Mouse (Mus musculus): Measurements from ENCODE around the gene 1700021F07Rik. TPM values are rescaled to one million over a fixed set of nuclear protein-coding genes. Genes with fewer than 3 reads are reported as not detected.
A peak's percentile ranks its signal among the peaks of the same experiment; 100 is the strongest.

1700021F07Rik gene
- not detected for total RNA-seq (2021)
- long read RNA-seq: 0 reads

DNA sequence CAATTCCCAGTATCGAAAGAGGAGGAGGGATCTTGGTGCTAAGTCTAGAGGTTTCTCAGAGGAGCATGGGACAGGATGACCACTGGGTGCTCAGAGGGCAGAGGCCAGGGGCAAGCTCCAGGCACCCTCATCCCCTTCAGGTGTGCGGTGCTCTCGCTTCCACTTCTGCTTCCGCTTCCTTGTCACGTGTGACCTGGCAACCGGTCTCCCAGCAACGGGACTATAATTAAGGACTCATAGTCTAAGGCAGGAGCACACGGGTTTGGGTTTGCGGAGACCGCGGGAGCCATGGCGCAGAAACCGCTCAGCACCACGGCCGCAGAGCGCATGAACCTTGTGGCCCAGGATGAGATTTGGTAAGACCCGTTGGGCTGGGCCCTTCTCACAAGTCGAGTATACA lies at the start of gene 1700021F07Rik:
Gene 1700021F07Rik, plus strand, starts transcription at position 211 of the 400 bp plus-strand sequence.
- DNase-seq (ENCODE audit: low spot score in 2 of 2): no peak

DNA sequence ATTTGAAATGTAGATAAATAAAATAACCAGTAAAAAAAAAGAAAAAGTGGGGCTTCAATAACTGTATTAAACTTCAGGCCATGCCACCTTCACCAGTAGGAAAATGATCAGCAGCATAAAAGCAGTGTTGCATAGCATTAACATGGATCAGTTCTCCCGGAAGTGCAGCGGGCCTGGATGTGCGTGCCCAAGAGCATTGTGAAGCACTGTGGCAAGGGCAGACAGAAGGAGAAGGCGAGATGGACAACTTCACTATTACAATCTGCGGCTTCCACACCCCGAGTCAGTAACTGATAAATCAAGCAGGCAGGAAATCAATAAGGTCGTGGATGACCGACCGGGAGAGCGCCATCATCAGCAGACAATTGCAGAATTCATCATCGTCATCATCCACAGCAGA lies 49.2 kb upstream of the 1700021F07Rik start:
- DNase-seq (ENCODE audit: low spot score in 2 of 2): no peak

DNA sequence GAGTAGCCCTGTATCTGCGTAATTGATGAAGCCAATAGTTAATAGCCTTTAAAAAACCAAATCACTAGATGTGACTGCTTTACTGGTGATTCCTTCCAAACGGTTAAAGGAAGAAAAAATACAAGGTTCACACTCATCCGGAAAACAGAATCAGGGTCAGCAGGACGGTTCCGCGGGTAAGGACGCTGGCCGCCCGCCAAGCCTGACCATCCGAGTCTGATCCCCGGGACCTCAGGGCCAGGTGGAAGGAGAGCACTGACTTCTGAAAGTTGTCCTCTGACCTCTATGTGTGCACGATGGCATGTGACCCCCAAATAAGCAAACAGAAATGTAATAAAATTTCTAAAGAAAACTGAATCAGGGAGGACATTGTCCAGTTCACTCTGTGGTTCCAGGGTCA lies 43.3 kb upstream of the 1700021F07Rik start:
- DNase-seq (ENCODE audit: low spot score in 2 of 2): no peak

DNA sequence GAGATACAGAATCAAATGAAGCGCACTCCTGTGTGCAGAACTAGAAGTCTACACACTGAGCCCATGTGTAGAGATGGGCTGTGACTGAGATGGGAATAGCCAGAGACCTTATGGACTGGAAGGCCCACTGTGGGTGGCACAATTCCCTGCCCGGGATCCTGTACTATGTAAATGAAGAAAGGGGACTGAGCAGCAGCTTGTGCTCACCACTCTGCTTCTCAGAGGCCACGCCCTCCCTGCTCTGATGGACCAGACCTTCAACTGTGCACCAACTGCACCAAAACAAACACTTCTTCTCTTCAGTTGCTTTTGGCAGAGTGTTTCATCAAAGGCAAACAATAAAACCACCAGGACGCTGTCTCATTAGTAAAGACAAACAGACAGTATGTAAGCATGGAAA lies 37.9 kb upstream of the 1700021F07Rik start:
- DNase-seq (ENCODE audit: low spot score in 2 of 2): no peak

DNA sequence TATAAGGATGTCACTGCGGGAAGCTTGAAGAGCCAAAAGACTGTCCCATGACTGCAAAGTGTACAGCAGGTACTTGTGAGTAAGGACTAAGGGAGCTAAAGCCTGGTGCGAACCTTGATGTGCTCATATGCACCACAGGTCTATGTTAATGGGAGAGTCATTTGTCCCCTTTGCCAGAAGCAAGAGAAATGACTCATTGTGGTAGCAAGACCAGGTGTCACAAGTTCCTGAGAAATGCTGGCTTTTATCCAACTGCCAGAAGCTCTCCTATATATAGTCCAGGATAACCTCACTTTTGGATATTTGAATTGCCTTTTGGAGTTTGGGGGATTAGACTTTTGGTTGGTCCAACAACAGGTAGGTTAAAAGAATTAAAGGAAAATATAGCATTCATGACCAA lies 22.8 kb upstream of the 1700021F07Rik start:
- no peak for DNase-seq (ENCODE audit: low spot score in 2 of 2)

DNA sequence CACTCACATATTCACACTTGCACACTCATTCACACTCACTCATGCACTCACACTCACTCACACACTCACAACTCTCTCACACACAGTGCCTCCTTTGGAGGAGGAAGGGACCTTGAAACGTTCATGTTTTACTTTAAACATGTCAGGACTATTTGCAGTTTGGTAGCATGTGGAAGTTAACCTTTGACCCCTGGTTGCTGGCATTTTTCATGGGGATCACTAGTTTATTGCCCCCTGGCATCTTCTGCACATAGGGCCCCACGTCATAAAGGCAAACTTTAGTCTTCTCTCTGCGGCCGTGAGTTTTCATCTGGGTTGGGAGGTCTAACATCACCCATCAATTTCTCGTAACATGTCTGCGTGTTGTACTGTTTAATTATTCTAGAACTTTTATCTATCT lies 8.4 kb upstream of the 1700021F07Rik start:
- DNase-seq (ENCODE audit: low spot score in 2 of 2): no peak

DNA sequence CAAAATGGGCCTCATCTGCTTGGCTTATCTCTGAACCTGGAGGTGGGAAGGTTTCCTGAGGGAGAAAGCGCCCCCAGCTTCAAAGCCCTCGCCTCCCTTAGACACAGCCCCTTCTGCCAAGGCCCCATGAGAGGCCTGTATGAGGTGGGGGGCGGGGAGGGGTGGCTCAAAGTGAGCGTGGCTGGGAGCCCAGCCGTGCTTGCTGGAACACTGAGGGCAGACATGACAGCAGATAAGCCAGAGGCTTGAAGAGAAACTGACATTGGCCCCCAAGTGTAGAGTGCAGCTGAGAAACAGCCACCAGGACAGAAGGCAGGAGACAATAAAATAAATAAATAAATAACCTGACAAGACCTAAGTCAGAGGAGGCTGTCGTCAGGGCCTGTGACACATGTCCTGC lies 7.2 kb upstream of the 1700021F07Rik start:
- DNase-seq (ENCODE audit: low spot score in 2 of 2): no peak

DNA sequence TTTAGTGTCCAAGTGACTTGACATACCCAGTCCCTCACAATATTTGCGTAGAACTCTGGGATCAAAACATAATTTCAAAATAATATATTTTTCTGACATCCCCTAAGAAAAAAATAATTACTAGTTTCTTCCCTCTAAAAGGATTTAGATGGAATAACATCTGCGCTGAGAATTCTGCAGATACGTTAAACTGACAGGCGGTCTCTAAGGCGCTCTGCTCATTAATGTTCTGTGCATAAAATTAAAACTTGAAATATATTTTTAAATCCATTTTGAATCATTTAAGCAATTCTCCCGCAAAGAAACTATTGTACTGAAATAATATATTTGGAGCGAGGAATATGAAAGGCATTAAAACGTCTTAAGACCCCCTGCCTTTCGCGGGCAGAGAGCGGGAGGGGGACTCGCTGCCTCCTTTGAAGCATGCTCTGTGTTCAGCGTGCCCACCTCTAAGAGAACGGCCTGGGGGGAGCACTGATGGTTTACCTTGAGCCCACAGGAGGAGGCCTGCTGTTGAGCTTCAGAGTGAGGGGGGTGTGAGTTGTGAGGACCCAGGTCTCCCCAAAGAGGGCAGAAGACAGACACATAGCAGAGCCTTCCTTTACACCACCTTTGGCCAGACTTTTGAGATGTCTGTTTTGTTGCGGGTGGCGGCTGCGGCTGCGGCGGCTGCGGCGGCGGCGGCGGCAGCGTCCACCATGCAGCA lies 6.1 kb upstream of the 1700021F07Rik start:
- no peak for DNase-seq (ENCODE audit: low spot score in 2 of 2)

DNA sequence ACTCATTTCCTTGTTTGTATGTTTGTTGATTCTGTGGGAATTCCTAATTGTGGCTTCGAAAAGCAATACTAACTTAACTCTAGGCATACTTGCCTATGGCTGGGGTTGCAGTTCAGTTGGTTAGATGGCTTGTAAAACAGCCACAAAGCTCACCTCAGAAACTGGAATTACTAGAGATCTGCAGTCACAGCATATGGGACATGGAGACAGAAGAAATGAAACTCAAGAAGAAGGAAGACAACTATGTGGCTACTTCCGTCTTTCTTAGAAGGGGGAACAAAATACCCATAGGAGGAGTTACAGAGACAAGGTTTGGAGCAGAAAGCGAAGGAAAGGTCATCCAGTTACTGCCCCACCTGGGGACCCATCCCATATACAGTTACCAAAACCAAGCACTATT lies 6.1 kb downstream of the 1700021F07Rik start:
- DNase-seq (ENCODE audit: low spot score in 2 of 2): no peak

DNA sequence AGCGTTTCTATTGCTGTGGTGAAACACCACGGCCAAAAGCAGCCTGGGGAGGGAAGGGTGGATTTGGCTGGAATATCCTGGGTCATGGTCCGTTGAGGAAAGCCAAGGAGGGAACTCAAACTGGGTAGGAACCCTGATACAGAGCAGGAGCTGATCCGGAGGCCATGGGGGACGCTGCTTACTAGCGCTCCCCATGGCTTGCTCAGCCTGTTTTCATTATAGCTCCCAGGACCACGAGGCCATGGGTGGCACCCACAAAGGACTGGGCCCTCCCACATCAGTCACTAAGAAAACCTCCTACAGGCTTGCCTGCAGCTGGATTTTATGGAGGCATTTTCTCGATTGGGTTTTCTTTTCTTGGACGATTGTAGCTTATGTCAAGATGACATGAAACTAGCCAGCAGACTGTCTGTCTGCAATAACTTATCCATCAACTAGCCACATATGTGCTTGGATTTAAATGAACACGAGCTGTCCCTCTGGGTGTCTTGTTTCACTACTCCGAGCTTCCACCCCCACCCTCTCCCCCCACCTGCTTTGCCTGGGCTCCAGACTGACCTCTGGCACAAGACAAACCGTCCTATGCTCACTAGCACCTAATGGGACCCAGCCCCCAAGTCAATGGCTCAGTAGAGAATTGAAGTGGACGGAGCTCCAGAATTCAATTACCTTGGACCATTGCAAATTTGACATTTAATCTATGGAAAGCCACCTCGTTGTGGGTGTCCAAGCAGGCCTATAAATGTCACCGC lies 10.5 kb downstream of the 1700021F07Rik start:
- DNase-seq (ENCODE audit: low spot score in 2 of 2): no peak

DNA sequence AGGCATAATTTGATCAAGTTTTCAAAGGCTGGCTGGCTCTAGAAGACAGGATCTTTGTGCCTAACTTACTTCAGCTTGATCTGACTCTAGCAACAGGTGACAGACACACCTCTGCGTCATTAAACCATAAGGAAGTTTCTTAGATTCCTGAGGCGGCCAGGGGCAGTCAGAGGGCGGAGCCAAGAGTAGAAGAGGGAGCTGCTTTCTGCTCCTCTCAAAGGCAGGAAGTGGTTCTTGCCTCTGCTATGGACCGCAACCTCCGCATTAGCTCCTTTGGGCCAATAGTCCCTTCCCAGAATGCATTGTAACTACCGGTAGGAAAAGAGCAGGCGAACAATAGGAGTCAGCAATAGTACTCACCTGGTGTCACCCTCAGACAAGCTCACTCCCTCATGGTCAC lies 12.2 kb downstream of the 1700021F07Rik start:
- no peak for DNase-seq (ENCODE audit: low spot score in 2 of 2)

DNA sequence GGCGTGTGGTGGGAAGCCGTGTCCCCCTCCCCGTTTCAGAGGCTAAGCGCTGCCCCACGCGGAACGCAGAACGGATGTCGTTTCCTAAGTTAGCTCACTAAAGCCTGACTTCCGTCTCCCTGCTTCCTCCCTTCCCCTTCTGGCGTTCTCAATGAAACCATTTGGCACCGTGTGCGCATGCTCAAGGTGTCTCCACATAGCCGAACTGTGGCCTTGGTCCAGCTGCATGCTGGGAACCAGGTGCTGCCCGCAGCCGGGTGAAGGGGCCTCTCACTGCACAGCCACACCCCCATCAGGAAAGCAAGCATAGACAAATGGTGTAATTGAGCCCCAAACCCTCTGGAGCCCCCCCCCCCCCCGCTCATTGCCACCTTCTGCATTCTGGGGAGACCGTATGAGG lies 13.0 kb downstream of the 1700021F07Rik start:
- no peak for DNase-seq (ENCODE audit: low spot score in 2 of 2)

DNA sequence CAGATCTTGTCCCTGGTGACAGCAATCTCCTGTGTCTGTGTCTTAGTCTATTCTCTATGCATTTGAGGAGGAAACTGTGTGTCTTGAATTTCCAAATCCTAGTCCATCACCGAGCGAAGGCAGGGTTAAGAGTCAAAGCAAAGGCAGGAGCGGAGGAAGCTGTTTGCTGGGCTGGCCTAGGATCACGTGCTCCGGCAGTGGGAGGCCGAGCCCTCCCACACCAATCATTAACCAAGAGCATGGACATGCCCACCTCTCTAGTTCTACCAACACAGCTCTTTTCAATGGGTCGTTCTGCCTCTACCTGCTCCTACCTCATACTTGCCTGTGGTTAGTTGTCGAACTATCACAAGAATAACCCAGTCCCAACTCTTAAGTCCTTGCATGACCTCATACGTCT lies 13.5 kb downstream of the 1700021F07Rik start:
- DNase-seq (ENCODE audit: low spot score in 2 of 2): no peak

DNA sequence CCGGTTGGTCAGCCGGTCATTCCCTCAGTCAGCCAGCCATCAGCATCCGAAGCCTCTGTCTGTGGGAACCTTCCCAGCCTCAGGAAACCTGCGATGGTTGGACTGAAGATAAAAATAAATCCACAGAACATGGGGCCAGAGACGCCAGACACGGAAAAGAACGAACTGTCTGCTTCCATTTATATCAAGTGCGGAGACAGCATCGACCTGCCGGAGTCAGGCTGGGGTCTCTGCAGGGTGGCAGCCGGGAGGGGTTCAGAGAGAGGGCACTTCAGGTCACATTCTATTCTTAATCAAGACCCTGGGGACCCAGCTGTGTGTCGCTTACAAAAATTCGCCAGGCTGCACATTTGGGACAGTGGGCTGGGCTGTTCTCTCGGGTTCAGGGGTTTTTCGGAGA lies 17.4 kb downstream of the 1700021F07Rik start:
- DNase-seq (ENCODE audit: low spot score in 2 of 2): no peak

DNA sequence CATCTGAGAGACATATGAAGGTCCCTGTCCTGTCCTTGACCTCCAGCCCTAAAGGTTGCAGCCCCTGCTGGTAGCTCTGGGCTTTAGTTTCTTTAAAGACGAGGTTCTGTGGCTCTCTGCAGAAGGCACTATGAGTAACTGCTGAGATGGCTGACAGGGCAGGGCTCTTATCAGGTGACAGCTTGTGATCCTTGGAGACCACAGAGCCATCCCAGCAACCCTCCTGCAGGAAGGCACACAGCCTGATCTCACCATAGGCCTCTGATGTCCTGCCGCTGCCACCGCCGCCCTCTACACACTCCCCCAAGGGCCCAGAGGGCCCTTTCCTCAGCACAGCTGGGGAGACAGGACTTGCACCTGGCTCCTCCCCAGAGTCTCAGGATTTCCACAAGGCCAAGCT lies 19.4 kb downstream of the 1700021F07Rik start:
- no peak for DNase-seq (ENCODE audit: low spot score in 2 of 2)

DNA sequence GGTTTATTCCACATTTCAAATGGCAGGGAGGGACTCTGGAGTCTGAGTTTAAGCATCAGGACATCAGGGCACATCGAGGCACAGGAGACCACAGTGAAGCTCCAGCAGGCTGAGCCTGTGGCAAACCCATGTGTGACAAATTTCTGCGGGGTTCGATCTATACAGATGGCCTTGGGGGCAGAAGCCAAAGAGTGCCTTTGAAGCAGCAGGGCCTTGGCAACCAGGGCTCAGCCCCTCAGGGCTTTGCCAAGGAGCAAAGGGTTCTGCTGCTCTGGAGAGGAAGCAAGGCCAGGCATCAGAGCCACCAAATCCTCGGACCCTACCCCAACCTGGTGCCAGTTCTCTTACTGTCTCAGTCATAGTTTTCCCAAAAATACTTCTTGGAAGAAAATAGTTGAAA lies 20.3 kb downstream of the 1700021F07Rik start:
- DNase-seq (ENCODE audit: low spot score in 2 of 2): no peak

DNA sequence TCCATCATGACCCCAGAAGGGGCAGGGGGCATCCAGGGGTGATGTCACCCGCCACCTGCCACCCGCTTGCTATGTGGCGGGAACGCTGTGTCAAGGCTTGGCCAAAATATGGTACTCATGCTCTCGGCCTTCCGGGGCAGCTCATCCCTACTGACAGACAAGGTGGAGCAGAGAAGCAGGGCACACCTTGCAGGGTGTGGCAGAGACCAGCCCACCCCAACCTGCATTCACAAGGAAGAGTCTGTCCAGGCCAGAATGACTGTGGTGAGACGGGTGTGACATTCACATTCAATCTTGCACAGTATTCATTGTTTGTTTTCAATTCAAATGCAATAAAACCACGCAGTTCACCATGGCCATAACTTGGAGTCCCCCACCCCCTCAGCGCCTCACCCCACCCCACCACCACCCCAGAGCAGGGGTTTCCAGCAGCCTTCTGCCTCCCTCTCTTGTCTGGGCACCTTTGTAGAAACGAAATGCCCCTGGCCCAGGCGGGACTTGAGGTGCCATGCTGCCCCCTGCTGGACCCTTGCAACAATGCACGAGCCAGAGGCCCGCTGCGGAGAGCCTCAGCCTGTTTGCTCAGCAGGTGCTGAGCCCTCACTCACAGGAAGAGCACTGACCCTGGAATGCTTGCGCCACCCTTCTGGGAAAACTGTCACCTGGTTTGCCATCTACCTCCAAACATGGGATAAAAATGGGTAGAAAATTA lies 23.8 kb downstream of the 1700021F07Rik start:
- DNase-seq (ENCODE audit: low spot score in 2 of 2): peak; percentile 65 to 87

DNA sequence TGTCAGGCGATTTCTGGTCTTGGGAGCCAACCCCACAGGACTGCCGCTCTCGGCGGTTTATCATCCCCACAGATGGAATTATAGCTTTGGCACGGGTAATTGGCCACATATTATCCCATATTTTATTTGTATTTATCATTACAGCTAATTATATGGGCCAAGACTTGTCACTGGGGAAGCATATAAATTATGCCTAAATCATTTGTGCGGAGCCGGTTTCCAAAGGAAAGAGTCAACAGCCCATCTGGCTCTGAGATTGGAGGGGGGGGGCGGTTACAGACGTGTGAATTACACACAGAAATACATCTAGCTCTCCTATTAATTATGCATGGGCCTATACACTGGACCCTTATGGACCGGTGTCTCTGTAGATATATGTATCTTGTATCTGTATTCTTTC lies 26.9 kb downstream of the 1700021F07Rik start:
- no peak for DNase-seq (ENCODE audit: low spot score in 2 of 2)

DNA sequence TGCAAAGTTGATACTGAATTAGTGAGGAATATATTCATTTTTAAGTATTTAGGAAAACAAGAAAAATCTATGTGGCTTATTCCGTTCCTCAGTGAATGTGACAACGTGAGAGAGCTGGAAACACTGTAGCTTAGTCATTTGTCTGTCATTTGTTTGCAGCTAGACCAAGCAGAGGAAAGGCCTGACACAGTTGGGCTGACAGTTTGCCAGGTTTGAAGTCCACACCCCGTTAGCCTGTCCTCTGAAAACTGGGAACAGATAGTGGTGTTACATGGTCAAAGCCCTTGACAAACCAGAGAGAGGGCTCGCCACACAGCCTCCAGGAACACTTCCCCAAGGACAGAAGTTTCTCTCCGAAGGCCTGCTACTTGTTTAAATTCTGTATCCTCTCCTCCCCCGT lies 28.3 kb downstream of the 1700021F07Rik start:
- no peak for DNase-seq (ENCODE audit: low spot score in 2 of 2)

DNA sequence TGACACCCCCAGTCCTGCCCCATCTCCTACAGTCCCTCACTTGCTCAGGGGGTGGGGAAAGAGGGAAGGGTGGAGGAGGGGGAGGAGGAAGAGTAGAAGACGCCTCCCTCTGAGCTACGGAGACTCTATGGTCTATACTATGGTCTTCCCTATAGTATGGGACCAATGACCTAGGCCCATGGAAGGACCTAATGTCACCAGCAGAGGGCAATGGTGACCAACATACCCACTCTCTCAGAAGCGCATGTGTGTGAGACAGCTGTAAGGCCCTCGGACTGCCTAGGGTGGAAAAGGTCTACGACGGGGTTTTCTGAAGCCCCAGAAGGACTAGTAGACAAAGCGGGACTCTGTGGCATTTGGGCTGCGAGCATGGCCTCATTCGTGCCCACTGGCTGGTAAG lies 31.5 kb downstream of the 1700021F07Rik start:
- no peak for DNase-seq (ENCODE audit: low spot score in 2 of 2)

DNA sequence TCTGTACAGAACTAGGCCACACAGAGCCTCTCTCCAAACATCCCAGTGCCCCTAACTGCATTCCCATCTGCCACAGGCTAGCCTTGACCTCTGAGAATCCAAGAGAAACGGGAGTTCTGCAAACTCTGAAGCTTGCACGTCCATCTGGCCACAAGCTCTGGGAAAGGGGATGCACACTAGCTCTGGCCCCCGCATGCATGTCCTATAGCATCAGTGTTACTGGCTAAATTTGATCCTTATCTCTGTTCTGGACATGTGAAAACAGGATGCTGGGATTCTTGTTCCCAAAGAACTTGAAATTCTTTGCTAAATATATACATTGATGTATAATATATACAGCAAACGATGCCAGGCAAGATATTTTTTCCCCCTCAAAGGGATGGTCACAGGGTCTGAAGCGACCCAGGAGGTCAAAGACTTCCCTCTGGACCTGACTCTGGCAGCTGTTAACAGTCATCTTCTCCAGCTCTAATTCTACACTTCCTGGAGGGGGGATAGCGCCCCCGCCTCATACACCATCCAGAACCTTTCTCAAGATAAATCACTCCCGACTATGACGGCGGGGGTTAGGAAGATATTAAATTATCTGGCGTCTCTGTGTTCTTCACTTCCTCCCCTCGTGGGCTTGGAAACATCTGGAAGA lies 36.5 kb downstream of the 1700021F07Rik start:
- no peak for DNase-seq (ENCODE audit: low spot score in 2 of 2)
